Mouse (Mus musculus): ENCODE measurements at regions not wholly inside any gene's neighbourhood (a gene's known extent, or its start where the extent isn't known, plus 50 kb on each side); places are given as distances from the start of the nearest gene placed in this dataset.

GRCm38 (mm10) chr16:63102930-63103329 is 248.8 kb downstream of the Pros1 start:
- TF ChIP-seq CTCF (IDR thresholded peaks at IDR 0.05; ENCODE audit: borderline replicate concordance, insufficient read depth, low read length), result no peak
- TF ChIP-seq POLR2A (IDR thresholded peaks at IDR 0.05; ENCODE audit: low read depth, low read length), result no peak
